Mouse (Mus musculus) layer of hippocampus, adult 8-10 months (tissue): ENCODE measurements around the gene Tprn. TPM values are rescaled to one million over a fixed set of nuclear protein-coding genes. Genes with fewer than 3 reads are reported as not detected.
A peak's percentile ranks its signal among the peaks of the same experiment; 100 is the strongest.
"Not testable (repeated sequence)": the region's sequence is repeated elsewhere in the genome, so short reads cannot be mapped to it uniquely, and the experiment has no call there.

ENCODE experiments used
- DNase-seq, 2 experiments: peaks; one replicate each; pipeline ENCODE4 v3.0.0; 2022; ENCODE audit warnings: low spot score in 2 of 2
- total RNA-seq, 4 experiments: library from RNA; stranded (reverse); gene quantifications; 2 replicates each; pipeline ENCODE4 v1.2.4; 2022

Gene Tprn
- total RNA-seq, 4 experiments from 2014 or later = 19.9 to 27.8 (median 24.3) TPM

DNA sequence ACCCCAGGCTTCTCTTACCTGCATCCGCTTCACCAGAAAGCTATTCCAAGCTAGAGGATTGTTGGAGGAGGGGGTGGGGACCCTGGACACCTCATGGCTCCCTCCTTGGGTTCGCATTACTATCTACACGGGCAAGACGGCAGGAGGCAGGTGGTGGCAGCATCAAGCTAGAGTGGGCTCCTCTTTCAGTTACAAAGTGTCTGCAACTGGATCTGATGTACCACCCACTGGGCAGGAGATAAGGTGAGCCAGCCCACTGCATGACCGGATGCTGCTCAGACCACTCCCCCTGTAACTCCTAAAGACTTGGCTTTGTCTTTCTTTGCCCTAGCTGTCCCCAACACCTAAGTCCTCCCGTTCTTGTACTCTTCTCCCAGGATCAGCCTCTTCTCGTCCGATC is 25.8 kb upstream of the Tprn start, which contains the start of gene Rnf224:
Gene Rnf224, minus strand, starts transcription at position 174 of the 400 bp plus-strand sequence.
- DNase-seq = no peak

DNA sequence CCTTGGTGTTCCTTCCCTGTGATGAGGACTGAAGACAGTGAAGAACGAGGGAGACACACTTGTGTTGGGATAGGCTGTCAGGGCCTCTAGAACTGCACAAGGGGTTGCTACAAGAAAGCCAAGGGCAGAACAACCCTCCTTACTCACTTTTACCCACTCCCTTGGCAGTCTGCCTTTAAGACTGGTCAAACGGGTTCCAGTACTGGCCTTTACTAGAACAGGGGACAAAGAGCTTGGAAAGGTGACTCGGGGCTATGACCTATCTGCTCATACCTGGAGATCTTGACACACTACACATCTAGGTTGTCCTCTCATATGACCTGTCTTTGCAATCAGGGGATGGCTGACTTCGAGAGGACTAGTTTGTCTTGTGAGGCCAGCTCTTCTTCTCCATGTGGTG is 24.9 kb upstream of the Tprn start:
- DNase-seq = no peak

DNA sequence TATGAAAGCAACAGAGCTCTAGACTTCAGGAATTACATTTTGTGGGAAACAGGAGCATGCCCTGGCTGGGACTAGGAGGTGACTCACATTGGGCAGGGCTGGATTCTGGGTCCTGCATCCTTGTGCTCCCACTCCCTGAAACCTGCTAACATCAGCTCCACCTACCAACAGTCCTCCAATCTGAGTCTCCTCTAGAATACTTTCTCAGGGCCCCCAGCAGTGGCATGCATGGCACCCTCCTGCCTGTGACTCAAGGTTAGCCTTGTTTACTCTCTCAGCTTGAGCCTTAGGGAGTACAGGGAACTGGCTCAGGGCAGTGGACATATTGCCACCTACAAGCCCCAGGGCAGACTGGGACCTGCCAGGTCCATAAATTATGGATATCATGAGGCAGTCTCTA is 24.3 kb upstream of the Tprn start:
- no peak for DNase-seq

DNA sequence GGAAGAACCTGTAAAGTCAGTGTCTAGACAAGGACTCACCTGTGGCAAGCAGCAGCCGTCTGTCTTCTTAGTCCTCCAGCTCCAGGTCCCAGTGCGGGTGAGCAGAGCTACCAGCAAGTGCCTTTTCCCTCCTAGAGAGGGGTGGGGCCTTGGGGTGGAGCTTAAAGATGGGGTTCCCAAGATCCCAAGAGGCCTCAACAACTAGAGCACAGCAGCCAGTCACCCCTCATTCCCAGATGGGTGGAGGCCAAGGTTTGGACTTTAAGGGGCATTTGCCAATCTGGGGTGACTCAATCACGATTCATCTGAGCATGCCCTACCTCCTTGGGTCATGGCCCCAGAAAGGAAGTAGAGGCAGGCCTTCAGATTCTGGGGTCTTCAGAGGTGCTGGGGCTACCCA is 22.7 kb upstream of the Tprn start:
- DNase-seq = no peak

DNA sequence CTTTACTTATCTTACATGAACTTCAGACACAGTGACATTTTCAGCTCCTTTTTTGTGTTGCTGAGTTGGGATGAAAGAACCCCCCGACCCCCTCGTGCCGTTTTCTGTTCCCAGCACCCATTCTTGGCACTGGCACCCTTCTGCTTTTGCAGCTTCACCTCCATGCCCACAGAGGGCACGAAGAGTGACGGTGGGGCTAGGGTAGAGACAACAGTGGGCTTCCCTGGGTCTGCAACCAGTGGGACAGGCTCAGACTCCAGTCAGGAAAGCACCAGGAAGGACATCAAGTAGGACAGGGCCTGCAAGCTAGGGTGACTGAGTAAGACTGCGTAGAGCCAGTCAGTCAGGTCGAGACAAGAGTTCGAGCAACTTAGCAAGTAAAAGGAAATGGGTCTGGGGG is 22.1 kb upstream of the Tprn start:
- no peak for DNase-seq

DNA sequence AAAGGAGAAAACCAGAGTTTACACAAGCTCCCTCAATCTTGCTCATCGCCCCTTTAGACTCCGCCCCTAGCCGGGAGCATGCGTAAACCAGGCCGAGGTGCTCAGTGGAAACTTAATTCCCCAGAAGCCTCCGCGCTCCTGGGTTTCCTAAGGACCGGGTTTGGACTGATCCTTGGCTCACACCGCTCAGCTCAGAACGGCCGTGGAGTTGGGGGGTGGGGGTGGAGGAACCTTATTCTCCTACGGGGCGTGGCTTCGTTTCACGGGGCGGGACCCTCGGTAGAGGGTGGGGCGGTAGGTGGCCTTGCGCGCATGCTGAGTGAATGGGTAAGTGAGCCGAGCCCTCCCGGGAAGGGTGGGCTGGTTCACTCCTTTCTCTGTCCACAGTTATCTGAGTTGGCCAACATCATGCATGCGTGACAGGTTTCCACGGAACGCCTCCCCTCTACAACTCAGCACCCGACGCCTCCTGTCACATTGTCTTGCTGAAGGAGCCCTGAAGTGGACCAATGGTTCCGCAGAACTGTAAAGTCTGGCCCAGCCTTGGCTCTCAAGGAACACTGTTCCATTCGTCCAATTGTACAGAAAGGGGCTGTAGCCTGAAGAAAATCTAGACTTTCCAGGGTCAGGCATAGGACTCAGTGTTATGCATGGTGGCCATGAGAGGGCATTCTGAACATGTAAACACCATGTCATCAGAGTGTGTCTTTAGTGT is 21.5 kb upstream of the Tprn start:
- DNase-seq = peak; percentile 60 to 64

DNA sequence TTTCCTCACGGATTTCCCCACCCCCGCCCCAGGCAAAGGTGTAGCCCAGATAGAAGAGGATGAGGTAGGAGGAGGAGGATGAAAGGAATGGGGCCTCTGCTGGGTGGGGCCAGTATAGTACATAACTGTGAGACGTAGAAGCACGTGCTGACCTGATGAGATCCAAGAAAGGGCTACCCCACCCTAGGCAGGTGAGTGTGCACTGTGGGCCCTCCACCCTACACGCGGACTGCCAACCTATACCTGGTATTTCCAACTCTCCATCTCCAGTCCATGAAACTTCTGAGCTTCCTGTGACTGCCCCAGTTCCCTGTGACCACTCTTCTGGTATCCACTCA is 21.0 kb upstream of the Tprn start:
- DNase-seq = no peak

DNA sequence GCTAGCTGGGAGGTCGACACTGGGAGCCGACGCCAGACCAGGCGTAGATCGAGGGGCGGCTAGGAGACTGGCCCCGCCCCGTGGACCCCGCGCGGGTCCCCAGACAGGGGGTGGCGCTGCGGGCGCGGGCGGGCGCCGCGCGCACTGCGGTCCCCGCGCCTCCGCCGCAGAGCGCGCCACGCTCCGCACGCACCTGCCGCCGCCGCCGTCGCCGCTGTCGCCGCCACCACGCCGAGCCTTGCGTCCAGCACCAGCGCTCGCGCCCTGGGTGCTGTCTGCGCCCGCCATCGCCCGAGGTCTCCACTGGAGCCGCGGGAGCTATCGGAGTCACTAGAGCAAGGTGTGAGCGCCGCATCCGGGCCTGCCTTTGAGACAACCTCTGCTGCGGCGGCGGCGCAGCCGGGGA is 20.3 kb upstream of the Tprn start, which contains the start of the genes Rnf208 and Cysrt1:
Gene Rnf208, plus strand, starts transcription at position 155 of the 406 bp plus-strand sequence.
Gene Cysrt1, minus strand, starts transcription at position 352 of the 406 bp plus-strand sequence.
- DNase-seq = no peak

DNA sequence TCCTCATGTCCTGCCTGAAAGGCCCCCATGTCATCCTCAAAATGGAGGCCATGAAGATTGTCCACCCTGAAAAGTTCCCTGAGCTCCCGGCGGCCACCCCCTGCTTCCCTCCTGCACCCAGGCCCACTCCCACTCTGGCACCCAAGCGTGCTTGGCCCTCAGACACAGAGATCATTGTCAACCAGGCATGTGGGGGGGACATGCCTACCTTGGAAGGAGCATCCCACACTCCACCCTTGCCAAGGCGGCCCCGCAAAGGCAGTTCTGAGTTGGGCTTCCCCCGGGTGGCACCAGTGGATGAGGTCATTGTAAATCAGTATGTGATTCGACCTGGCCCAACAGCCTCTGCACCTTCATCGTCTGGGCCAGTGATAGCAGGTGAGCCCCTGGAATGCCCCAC is 19.1 kb upstream of the Tprn start:
- DNase-seq = no peak

DNA sequence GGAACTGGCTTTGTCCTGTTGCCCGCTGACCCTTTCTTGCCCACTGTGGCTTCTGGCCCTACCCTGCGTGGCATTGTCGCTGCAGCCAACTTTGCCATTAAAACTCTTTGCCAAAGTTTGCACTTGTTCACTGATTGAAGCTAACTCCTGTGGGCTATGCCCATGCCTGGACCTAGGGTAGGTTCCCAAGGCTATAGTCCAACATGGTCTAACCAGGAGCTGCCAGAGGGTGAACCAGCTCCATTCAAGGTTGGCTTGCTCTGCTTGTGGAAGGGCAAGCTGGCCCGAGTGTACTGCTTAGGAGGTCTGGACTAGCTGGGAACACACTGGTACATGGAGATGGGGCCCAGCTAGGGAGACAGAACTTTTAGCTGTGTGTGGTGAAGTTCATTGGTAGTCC is 18.3 kb upstream of the Tprn start:
- no peak for DNase-seq

DNA sequence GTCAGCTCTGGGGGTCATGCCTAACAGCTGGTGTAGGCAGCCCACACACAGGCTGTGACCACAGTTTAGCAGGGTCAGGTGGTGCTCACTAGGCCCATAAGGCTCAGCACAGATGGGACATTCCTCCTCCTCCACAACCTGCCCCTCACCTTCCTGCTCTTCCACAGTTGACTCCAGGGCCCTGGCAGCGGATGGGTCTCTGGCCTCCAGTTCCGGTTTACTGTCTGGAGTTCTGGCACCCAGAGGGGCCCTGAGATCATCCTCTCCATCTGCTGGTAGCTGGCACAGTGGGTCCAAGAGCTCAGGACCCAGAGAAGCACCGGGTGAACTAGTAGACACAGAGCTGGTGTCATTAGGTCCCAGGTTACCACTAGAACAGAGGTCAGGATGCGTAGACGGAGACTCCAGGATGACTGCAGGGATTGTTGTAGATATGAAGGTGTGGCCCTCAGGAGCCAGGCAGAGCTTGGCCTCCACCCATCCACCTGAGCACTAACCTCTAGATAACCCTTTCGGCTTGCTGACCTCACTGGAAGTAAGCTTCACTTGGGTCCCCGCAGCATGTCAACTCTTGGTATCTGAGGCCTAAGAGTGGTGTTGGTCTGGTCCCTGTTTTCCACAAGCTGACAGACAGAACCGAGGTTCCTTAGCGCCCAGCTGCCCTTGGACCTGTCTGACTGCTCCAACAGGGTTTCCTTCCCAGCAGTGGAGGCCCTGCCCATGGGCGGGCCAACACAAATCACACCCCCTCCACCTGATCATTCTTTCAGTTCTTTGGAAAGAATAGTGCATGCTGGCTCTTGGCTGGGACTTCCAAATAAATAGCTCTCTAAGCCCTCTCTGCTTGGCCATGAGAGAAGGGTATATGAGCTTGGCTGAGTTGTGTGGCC is 16.0 kb upstream of the Tprn start, which contains the start of gene AL732309.1:
Gene AL732309.1, minus strand, starts transcription at position 681 of the 890 bp plus-strand sequence.
- DNase-seq = no peak

DNA sequence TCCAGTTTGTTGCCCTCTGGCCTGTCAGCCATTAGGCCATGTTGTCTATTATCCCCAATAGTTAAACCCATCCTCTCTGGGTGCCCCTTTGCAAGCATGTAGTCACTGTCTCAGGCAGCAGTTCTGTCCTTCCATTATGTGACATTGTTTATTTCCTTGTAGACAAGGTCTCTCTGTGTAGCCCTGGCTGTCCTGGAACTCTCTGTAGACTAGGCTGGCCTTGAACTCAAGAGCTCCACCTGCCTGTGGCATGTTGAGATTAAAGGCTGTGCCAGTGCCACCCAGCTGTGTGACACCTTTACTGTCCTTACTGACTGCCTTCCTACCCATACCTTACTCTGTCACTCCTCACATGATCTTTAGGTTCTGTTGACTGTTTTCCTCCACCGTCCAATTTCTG is 10.1 kb upstream of the Tprn start:
- no peak for DNase-seq

DNA sequence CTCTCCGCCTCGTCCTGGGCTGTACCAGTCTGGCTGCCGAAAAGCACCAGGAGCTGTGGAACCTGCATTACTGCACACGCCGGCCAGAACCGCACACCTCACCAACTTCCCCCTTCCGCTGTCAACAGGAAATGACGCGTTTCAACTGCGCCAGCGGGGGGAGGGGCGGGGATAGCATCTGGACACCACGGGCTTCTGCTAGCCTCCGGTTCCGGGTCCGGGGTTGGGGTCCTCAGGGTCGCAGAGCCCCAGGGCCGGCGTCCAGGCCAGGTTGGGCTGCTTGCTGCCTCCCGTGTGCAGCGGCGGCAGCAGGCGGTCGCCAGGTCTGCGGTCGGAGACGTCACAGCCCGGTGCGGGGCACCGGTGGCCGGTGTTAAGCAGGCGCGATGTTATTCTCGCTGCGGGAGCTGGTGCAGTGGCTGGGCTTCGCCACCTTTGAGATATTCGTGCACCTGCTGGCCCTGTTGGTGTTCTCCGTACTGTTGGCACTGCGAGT is 7.1 kb upstream of the Tprn start, which contains the start of gene Tmem203:
Gene Tmem203, plus strand, starts transcription at position 156 of the 496 bp plus-strand sequence.
- peak in 1 of 2 experiments; percentile 78 for DNase-seq

DNA sequence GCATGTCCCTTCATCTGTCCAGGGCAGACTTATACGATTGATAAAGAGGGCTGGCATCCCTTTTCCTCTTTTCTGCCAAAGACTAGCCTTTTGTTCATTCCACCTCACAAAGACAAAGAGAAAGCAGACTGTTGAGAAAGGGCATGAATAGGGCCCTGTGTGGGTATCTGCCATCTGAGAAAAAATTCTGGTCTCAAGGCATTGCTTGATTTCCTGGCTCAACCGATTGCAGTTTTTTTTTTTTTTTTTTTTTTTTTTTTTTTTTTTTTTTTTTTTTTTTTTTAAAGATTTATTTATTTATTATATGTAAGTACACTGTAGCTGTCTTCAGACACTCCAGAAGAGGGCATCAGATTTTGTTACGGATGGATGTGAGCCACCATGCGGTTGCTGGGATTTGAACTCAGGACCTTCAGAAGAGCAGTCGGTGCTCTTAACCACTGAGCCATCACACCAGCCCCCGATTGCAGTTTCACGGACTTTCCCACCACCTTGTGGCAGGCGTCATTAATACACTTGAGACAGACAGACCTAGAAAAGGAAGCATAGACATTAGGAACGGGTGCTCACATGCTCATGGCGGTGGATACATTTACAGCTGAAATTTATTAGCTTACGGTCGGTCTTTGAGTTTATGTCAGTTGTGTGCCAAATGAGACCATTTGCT is 5.8 kb upstream of the Tprn start:
- DNase-seq = not testable (repeated sequence)

DNA sequence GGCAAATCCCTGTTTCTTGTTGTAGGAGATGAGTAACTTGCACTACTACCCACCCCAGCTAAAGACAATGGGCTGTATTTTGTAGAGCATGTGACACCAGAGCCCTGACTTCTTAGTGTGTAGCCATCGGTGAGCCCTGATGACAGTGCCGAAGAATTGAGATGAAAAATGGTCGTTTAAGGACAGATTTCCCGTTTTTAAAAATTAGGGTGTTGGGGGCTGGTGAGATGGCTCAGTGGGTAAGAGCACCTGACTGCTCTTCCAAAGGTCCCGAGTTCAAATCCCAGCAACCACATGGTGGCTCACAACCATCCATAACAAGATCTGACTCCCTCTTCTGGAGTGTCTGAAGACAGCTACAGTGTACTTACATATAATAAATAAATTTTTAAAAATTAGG is 5.2 kb upstream of the Tprn start:
- not testable (repeated sequence) for DNase-seq

DNA sequence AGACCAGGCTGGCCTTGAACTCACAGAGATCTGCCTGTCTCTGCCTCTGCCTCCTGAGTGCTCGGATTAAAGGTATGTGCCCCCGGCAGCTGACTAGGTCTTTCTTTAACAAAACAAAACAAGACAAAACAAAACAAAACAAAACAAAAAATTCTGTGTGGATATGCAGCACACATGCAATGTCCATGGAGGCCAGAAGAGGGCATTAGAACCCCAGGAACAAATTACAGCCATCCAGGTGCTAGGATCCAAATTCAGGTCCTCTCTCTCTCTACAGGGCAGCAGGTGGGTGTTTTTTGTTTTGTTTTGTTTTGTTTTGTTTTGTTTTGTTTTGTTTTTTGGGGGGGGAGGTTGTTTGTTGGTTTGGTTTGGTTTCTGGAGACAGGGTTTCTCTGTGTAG is 3.5 kb upstream of the Tprn start:
- DNase-seq = no peak

DNA sequence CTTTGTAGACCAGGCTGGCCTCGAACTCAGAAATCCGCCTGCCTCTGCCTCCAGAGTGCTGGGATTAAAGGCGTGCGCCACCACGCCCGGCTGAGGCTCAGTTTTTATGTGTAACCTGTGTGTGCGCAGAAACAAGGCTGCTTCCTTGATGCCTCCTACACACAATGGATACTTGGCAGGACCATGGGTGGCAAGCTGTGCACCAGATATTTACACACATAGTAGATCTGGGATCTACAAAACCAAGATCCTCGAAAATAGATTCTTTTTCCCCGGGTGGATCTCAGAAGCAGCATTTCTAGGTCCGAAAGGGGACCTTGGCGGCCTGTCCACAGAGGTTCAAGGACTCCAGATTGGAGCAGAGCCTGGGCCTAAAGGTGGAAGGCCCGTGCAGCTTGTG is 548 bp upstream of the Tprn start:
- DNase-seq = peak in 1 of 2 experiments; percentile 47

DNA sequence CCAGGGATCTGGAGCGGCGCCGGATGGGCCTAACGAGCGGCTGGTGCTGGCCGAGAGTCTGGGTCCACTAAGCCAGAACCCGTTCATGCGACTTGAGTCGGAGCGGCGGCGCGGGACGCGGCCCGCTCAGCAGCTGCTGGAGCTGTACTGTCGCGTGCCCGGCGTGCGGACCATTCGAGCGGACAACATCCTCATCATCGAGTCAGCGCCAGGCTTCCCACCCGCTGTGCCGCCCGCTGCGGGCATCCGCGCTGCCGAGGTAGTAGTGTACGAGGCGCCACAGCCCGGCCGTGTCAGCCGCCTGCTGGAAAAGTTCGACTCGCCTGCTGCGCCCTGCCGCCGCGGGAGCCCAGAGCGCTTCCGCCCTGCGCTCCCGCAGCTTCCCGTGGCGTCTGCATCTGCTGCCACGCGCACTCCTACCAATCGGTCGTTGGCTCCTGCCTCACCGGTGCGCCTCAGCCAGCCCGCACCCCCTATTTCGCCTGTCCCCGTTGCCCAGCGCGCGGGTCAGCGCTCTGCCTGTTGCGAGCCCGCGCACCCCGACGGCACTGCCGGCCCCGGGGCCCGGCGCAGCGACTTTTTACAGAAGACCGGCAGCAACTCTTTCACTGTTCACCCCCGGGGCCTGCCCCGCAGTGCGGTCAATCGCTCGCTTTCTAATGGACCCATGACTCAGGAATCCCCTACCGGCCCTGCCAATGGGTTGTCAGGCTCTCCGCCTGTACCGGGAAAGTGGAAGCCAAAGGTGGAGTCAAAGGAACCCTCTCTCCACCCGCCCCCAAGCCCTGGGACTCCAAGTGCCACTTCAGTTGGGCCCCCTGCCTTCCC is 591 bp downstream of the Tprn start:
- DNase-seq = no peak

DNA sequence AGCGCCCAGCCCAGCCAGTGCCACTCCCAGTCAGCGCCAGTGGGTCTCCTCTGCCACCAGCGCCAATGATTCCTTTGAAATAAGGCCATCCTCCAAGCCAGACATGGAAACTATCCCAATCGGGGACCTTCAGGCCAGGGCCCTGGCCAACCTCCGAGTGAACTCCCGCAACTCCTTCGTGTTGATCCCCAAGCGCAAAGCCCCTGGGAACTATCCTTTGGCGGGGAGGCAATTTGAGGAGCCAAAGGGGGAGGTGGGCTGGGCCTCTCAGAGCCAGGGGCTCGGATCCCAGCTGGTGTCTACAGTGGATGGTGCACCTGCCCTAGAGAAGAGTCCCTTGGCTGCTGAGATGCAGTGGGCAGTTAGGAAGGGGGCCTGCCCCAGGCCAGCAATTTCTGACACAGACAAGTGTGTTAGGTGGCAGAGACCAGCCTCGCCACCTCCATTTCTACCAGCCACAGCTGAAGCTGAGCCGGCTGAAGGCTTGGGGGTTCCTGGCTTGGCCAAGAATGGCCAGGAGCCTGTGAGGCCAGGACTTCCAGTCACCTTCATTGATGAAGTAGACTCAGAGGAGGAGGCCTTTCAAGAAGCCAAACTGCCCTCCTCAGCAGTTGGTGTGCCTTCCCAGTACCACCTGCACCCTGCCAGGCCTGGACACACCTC is 1.3 kb downstream of the Tprn start:
- no peak for DNase-seq

DNA sequence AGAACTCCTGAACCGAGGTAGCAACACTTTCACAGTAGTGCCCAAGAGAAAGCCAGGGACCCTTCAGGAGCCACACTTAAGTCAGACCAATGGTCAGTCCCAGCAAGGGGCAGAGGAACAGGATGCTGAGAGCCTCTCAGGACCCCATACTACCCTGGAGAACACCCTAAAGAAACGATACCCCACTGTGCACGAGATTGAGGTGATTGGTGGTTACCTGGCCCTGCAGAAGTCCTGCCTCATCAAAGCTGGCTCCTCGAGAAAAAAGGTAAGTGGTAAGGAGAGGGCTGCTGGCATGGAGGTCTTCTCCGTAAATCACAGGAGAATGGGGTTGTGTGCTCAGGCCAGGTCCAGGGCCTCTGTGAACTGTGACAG is 1.9 kb downstream of the Tprn start:
- no peak for DNase-seq
